Mouse (Mus musculus) lung, embryonic 15.5 days (tissue): ENCODE data around the gene Thbs1. TPM values are rescaled to one million over a fixed set of nuclear protein-coding genes. Genes with fewer than 3 reads are reported as not detected.

Source experiments
- ATAC-seq: fragments of 200-750 bp; cut with Nextera tagmentation; 2 replicates; pipeline ENCODE4 v1.8.0; 2017; ENCODE audit warnings: moderate number of reproducible peaks, borderline replicate concordance; ENCODE audit not compliant: low FRiP score, low TSS enrichment; ENCODE audit errors: extremely low read depth
- H3K27ac ChIP-seq: fragments of 300-500 bp; sonication (generic); 2 replicates; pipeline ENCODE4 v1.5.1; 2015; ENCODE audit warnings: moderate library complexity, mild to moderate bottlenecking, inconsistent platforms
- H3K27me3 ChIP-seq: fragments of 300-500 bp; sonication (generic); 2 replicates; pipeline ENCODE4 v1.6.1; 2015; ENCODE audit warnings: inconsistent platforms
- H3K36me3 ChIP-seq: fragments of 300-500 bp; sonication (generic); 2 replicates; pipeline ENCODE4 v1.6.1; 2015; ENCODE audit warnings: inconsistent platforms
- H3K4me1 ChIP-seq: fragments of 300-500 bp; sonication (generic); 2 replicates; pipeline ENCODE4 v1.6.1; 2015; ENCODE audit warnings: inconsistent platforms
- H3K4me2 ChIP-seq: fragments of 300-500 bp; sonication (generic); 2 replicates; pipeline ENCODE4 v1.6.1; 2015; ENCODE audit warnings: inconsistent platforms, mild to moderate bottlenecking, moderate library complexity
- H3K4me3 ChIP-seq: fragments of 300-500 bp; sonication (generic); 2 replicates; pipeline ENCODE4 v1.5.1; 2015; ENCODE audit warnings: mild to moderate bottlenecking, inconsistent platforms
- H3K9ac ChIP-seq: fragments of 300-500 bp; sonication (generic); 2 replicates; pipeline ENCODE4 v1.6.1; 2015; ENCODE audit warnings: inconsistent platforms
- H3K9me3 ChIP-seq: fragments of 300-500 bp; sonication (generic); 2 replicates; pipeline ENCODE4 v1.6.1; 2016; ENCODE audit warnings: inconsistent platforms
- WGBS: fragments of 180-500 bp; shearing (Covaris S2); methylation state at CpG from one replicate; pipeline ENCODE4 v1.1.7; 2015; 5-methylcytosine and 5-hydroxymethylcytosine counted together
- polyA plus RNA-seq: library from polyadenylated mRNA; unstranded; fragments of >200 nt; fragmentation: Nextera tagmentation; extraction: Ambion mirVana; gene quantifications from 2 replicates; pipeline ENCODE4 v1.2.1, GENCODE M21; 2015

Gene Thbs1
- polyA plus RNA-seq, 1 experiment from 2014 or later: 184 TPM

- no peak overlapping the region for H3K4me3 ChIP-seq
- no peak for ATAC-seq
- H3K4me2 ChIP-seq: no peak overlapping the region
- WGBS: 43% methylated on average over 6 of the region's 6 CpGs
- no peaks in the 10 kb centered on the region for H3K9me3 ChIP-seq
- no peaks in the 10 kb centered on the region for H3K27me3 ChIP-seq
- H3K9ac ChIP-seq: no peak overlapping the region
- peaks cover 8% of the 10 kb centered on the region for H3K4me1 ChIP-seq
- no peaks in the 10 kb centered on the region for H3K36me3 ChIP-seq
- no peak overlapping the region for H3K27ac ChIP-seq
These were observed 47.5 kb downstream of the Thbs1 start for GRCm38 (mm10) chr2:118159126-118159525.

DNA sequence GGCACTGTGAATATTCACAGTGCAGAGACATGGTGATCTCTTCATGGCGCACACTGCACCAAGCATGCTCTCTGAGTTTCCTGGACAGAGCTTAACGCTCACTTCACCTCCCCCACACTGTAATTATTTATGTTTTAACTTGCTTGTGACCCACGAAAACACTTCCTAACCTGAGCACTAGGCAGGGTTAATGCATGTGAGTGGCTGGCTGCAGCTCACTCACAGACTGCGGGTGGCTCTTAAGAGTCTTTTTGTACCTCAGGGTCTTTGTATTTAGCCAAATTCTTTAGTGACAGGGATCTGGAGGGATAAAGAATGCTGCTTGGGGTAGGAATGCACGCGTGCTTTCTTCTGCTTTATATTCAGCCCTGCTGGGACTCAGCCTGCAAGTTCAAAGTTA is 48.9 kb downstream of the Thbs1 start:
- Histone ChIP-seq H3K27ac (0 out of 2 replicates have a peak overlapping the region, but pooled peaks have one; percentile 20), H3K4me3 (no peak overlapping the region), H3K9ac (no peak overlapping the region), H3K27me3 (no peaks in the 10 kb centered on the region), H3K9me3 (no peaks in the 10 kb centered on the region), H3K4me2 (no peak overlapping the region), H3K4me1 (peaks cover 8% of the 10 kb centered on the region), H3K36me3 (no peaks in the 10 kb centered on the region)
- ATAC-seq: no peak
- 18% methylated on average over 6 of the region's 6 CpGs for WGBS

DNA sequence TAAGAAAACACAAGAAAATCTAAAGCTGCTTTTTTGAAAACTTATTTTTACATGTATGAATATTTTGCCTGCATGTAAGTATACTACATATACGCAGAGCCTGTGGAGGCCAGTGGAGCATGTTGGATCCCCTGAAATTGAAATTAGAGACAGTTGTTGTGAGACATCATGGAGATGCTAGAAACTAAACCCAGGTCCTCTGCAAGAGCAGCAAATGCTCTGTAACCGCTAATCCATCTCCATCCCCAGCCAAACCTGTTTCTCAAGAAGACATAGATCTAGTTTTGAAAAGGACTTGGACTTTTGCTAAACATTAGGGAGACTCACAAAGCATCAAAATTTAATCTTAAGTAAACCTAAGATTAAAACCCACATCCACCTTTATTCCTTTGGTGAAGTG is 49.3 kb downstream of the Thbs1 start:
- Histone ChIP-seq H3K9ac (no peak overlapping the region), H3K27ac (no peak overlapping the region), H3K4me1 (peaks cover 8% of the 10 kb centered on the region), H3K36me3 (no peaks in the 10 kb centered on the region), H3K4me3 (no peak overlapping the region), H3K9me3 (no peaks in the 10 kb centered on the region), H3K27me3 (no peaks in the 10 kb centered on the region), H3K4me2 (no peak overlapping the region)
- ATAC-seq: no peak
- WGBS: 76% methylated on average over 2 of the region's 2 CpGs

- WGBS: 52% methylated on average over 5 of the region's 5 CpGs
- Histone ChIP-seq H3K27ac (no peak overlapping the region), H3K9me3 (no peaks in the 10 kb centered on the region), H3K9ac (no peak overlapping the region), H3K4me1 (peaks cover 8% of the 10 kb centered on the region), H3K27me3 (no peaks in the 10 kb centered on the region), H3K4me3 (no peak overlapping the region), H3K36me3 (no peaks in the 10 kb centered on the region), H3K4me2 (no peak overlapping the region)
- ATAC-seq: no peak
These were observed 50.8 kb downstream of the Thbs1 start for GRCm38 (mm10) chr2:118162486-118162885.

DNA sequence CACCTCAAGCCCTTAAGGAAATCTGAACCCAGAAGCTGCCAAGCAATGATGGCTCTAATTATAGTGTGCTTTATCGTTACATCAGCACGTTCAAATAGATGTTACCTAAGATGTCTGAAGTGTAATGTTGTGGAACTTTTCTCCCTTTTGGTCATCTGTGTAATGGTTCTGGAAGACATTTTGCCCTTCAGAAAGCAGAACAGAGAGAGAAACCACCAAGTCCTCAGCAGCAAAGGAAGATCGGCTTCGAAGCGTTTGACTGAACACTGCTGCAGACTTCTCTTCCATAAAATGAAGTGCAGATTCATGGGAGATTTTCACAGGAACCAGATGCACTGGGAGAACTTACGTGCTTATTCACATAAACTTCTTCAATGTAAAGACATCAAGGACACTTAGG is 52.5 kb downstream of the Thbs1 start:
- WGBS: 78% methylated on average over 6 of the region's 6 CpGs
- Histone ChIP-seq H3K27ac (no peak overlapping the region), H3K36me3 (no peaks in the 10 kb centered on the region), H3K27me3 (no peaks in the 10 kb centered on the region), H3K9me3 (no peaks in the 10 kb centered on the region), H3K9ac (no peak overlapping the region), H3K4me2 (no peak overlapping the region), H3K4me3 (no peak overlapping the region), H3K4me1 (peaks cover 8% of the 10 kb centered on the region)
- ATAC-seq: no peak

DNA sequence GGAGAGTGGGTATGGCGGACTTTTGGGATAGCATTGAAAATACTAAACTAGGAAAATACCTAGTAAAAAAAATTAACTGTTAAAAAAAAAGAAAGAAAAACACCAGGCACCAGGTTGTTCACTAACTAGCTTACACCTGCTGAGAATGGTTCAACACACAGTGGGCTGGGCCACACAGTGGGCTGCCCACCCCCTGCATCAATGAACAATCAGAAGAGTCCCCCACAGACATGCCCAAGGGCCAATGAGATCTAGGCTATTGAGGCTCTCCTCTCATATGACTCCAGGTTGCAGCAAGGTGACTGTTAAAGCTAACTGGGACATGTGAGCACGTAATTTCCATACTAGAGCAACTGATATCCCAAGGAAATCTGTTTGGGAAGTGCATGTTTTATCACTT is 54.0 kb downstream of the Thbs1 start:
- no peak overlapping the region for H3K9ac ChIP-seq
- H3K36me3 ChIP-seq: no peaks in the 10 kb centered on the region
- no peak overlapping the region for H3K27ac ChIP-seq
- ATAC-seq: no peak
- no peak overlapping the region for H3K4me3 ChIP-seq
- 62% methylated on average over 2 of the region's 2 CpGs for WGBS
- H3K9me3 ChIP-seq: no peaks in the 10 kb centered on the region
- H3K4me1 ChIP-seq: peaks cover 4% of the 10 kb centered on the region
- H3K4me2 ChIP-seq: no peak overlapping the region
- no peaks in the 10 kb centered on the region for H3K27me3 ChIP-seq

- no peak for ATAC-seq
- H3K9me3 ChIP-seq: no peaks in the 10 kb centered on the region
- no peak overlapping the region for H3K4me2 ChIP-seq
- H3K4me1 ChIP-seq: no peaks in the 10 kb centered on the region
- no peak overlapping the region for H3K4me3 ChIP-seq
- H3K9ac ChIP-seq: no peak overlapping the region
- H3K36me3 ChIP-seq: no peaks in the 10 kb centered on the region
- no peaks in the 10 kb centered on the region for H3K27me3 ChIP-seq
- H3K27ac ChIP-seq: no peak overlapping the region
- WGBS: 65% methylated on average over 4 of the region's 4 CpGs
These were observed 56.1 kb downstream of the Thbs1 start for GRCm38 (mm10) chr2:118167731-118168130.

DNA sequence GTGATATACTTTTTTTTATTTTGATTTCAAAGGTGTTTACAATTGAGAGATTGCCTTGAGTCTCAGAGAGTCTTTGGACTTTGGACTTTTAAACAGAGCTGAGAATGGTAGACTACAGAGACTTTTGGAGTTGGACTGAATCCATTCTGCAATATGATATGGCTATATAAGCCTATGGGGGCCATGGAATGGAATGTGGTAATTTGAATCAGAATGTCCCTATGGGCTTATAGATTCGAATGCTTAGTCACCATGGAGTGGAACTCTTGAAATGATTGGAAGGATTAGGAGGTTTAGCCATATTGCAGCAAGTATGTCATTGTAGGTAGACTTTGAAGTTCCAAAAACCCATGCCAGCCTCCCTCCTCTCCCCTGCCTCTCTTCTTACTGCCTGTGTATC is 56.5 kb downstream of the Thbs1 start:
- Histone ChIP-seq H3K9me3 (no peaks in the 10 kb centered on the region), H3K27ac (no peak overlapping the region), H3K9ac (no peak overlapping the region), H3K36me3 (no peaks in the 10 kb centered on the region), H3K4me3 (no peak overlapping the region), H3K4me2 (no peak overlapping the region), H3K27me3 (no peaks in the 10 kb centered on the region), H3K4me1 (no peaks in the 10 kb centered on the region)
- no peak for ATAC-seq
- 65% methylated on average over 1 of the region's 1 CpGs for WGBS

GRCm38 (mm10) chr2:118174558-118175383 is 63.1 kb downstream of the Thbs1 start:
- Histone ChIP-seq H3K4me2 (no peak overlapping the region), H3K27me3 (no peaks in the 10 kb centered on the region), H3K36me3 (no peaks in the 10 kb centered on the region), H3K4me1 (peaks cover 2% of the 10 kb centered on the region; the same call in 1 of the 2 replicates), H3K9me3 (no peaks in the 10 kb centered on the region), H3K9ac (no peak overlapping the region), H3K4me3 (no peak overlapping the region), H3K27ac (no peak overlapping the region)
- ATAC-seq: no peak
- 64% methylated on average over 10 of the region's 10 CpGs for WGBS

Other genes starting within 250 kb of the Thbs1 start
- 0.89 and 1.3 TPM in 2 replicates for gene Fsip1, start 145.1 kb downstream of the Thbs1 start, polyA plus RNA-seq